Mouse (Mus musculus) kidney, embryonic 14.5 days (tissue): ENCODE measurements around the gene Exoc3l2. TPM values are rescaled to one million over a fixed set of nuclear protein-coding genes. Genes with fewer than 3 reads are reported as not detected.

Experiments
- ATAC-seq: fragments of 200-750 bp; cut with Nextera tagmentation; 2 replicates; pipeline ENCODE4 v1.8.0; 2017; ENCODE audit warnings: moderate number of reproducible peaks, mild to moderate bottlenecking, moderate TSS enrichment, moderate library complexity; ENCODE audit not compliant: low FRiP score, low TSS enrichment
- H3K27ac ChIP-seq: fragments of 300-500 bp; sonication (generic); 2 replicates; pipeline ENCODE4 v1.5.1; 2014; ENCODE audit warnings: low read depth, mild to moderate bottlenecking, low read length, moderate library complexity, mixed read lengths
- H3K27me3 ChIP-seq: fragments of 300-500 bp; sonication (generic); 2 replicates; pipeline ENCODE4 v1.6.1; 2014; ENCODE audit warnings: mild to moderate bottlenecking, low read length; ENCODE audit not compliant: control insufficient read depth, insufficient read depth
- H3K36me3 ChIP-seq: fragments of 300-500 bp; sonication (generic); 2 replicates; pipeline ENCODE4 v1.6.1; 2014; ENCODE audit warnings: low read length, mixed read lengths; ENCODE audit not compliant: control insufficient read depth, insufficient read depth
- H3K4me1 ChIP-seq: fragments of 300-500 bp; sonication (generic); 2 replicates; pipeline ENCODE4 v1.6.1; 2014; ENCODE audit warnings: low read length, mixed read lengths; ENCODE audit not compliant: control insufficient read depth, insufficient read depth
- H3K4me2 ChIP-seq: fragments of 300-500 bp; sonication (generic); replicated peaks from 2 replicates; pipeline ENCODE4 v1.6.1; 2014; ENCODE audit warnings: low read depth, mild to moderate bottlenecking, low read length
- H3K4me3 ChIP-seq: fragments of 300-500 bp; sonication (generic); 2 replicates; pipeline ENCODE4 v1.5.1; 2014; ENCODE audit warnings: mild to moderate bottlenecking, low read length
- H3K9ac ChIP-seq: fragments of 300-500 bp; sonication (generic); 2 replicates; pipeline ENCODE4 v1.6.1; 2014; ENCODE audit warnings: low read depth, mild to moderate bottlenecking, low read length, moderate library complexity
- H3K9me3 ChIP-seq: fragments of 300-500 bp; sonication (generic); 2 replicates; pipeline ENCODE4 v1.6.1; 2016; ENCODE audit warnings: low read length; ENCODE audit not compliant: control insufficient read depth
- WGBS: fragments of 180-500 bp; shearing (Covaris S2); extraction: QIAGEN DNeasy Blood & Tissue Kit; methylation state at CpG from one replicate; pipeline ENCODE4 v1.1.7; 2014; 5-methylcytosine and 5-hydroxymethylcytosine counted together
- polyA plus RNA-seq: library from polyadenylated mRNA; unstranded; fragments of >200 nt; fragmentation: Nextera tagmentation; extraction: Ambion mirVana; gene quantifications from 2 replicates; pipeline ENCODE4 v1.2.1, GENCODE M21; 2014

Exoc3l2 gene
- polyA plus RNA-seq, 1 experiment from 2014 or later: 3.5 TPM

- Histone ChIP-seq H3K4me2 (no peak overlapping the region), H3K4me3 (no peak overlapping the region), H3K4me1 (peaks cover 6% of the 10 kb centered on the region; the same call in 1 of the 2 replicates), H3K27me3 (peaks cover 27% of the 10 kb centered on the region), H3K9me3 (no peaks in the 10 kb centered on the region), H3K9ac (no peak overlapping the region), H3K36me3 (no peaks in the 10 kb centered on the region), H3K27ac (no peak overlapping the region)
- no peak for ATAC-seq
- 20% methylated on average over 23 of the region's 23 CpGs for WGBS
Observed at GRCm38 (mm10) chr7:19469404-19469803, 6.3 kb downstream of the Exoc3l2 start.

DNA sequence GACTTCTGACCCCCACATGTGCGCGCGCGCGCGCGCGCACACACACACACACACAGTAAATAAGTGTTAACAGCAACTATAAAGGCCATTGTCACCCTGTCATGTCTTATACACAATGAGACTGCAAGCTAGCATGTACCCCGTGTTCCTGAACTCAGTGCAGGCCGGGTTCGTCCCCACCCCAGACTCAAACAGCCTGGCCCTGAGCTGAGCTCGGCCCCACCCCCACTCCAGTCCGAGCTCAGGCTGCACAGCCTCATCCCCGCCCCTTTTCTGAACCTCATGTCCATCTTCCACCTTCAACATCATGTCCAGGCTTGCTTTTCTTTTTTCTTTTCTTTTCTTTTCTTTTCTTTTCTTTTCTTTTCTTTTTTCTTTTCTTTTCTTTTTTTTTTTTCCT is 7.2 kb downstream of the Exoc3l2 start:
- H3K9ac ChIP-seq: no peak overlapping the region
- no peaks in the 10 kb centered on the region for H3K36me3 ChIP-seq
- H3K4me3 ChIP-seq: no peak overlapping the region
- H3K27ac ChIP-seq: no peak overlapping the region
- no peaks in the 10 kb centered on the region for H3K4me1 ChIP-seq
- H3K4me2 ChIP-seq: no peak overlapping the region
- H3K27me3 ChIP-seq: peaks cover 27% of the 10 kb centered on the region
- H3K9me3 ChIP-seq: no peaks in the 10 kb centered on the region
- WGBS: 20% methylated on average over 14 of the region's 14 CpGs
- ATAC-seq: no peak

GRCm38 (mm10) chr7:19472403-19472802 is 9.3 kb downstream of the Exoc3l2 start:
- WGBS: 62% methylated on average over 4 of the region's 4 CpGs
- Histone ChIP-seq H3K27ac (no peak overlapping the region), H3K36me3 (no peaks in the 10 kb centered on the region), H3K4me2 (no peak overlapping the region), H3K4me3 (no peak overlapping the region), H3K4me1 (no peaks in the 10 kb centered on the region), H3K27me3 (peaks cover 27% of the 10 kb centered on the region), H3K9me3 (no peaks in the 10 kb centered on the region), H3K9ac (no peak overlapping the region)
- no peak for ATAC-seq

DNA sequence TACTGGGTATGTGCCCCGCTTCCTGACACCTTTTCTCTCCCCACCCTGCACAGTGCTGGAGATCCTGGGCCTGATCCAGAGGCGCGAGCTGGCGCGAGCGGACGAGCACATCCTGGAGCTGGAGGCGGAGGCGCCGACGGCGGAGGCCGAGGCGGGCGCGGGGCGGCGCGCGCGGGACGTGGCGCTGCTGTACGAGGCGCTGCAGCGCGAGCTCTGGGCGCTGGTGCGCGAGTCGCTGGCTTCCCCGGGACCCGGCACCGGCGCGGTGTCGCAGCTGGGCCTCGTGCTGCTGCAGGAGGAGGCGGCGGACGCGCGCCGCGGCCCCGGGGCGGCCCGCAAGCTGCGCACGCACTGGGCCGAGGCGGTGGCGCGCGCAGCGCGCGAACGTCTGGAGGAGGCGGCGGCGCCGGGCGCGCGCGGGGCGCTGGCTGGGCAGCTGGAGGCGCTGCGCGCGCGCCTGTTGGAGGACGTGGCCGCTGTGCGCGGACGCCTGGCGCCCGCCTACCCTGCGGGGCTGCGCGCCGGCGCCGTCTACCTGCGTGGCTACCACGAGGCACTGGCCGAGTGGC is 10.8 kb downstream of the Exoc3l2 start:
- ATAC-seq: peak; percentile 88
- Histone ChIP-seq H3K9ac (peak overlapping the region; percentile 72), H3K4me2 (peak overlapping the region; percentile 92), H3K9me3 (no peaks in the 10 kb centered on the region), H3K4me1 (no peaks in the 10 kb centered on the region), H3K36me3 (no peaks in the 10 kb centered on the region), H3K27me3 (peaks cover 27% of the 10 kb centered on the region), H3K4me3 (peak overlapping the region; percentile 55), H3K27ac (peak overlapping the region; percentile 55; the same call in 1 of the 2 replicates)
- WGBS: 0% methylated on average over 72 of the region's 89 CpGs

- no peak for ATAC-seq
Observed at GRCm38 (mm10) chr7:19477084-19477483, 14.0 kb downstream of the Exoc3l2 start.

DNA sequence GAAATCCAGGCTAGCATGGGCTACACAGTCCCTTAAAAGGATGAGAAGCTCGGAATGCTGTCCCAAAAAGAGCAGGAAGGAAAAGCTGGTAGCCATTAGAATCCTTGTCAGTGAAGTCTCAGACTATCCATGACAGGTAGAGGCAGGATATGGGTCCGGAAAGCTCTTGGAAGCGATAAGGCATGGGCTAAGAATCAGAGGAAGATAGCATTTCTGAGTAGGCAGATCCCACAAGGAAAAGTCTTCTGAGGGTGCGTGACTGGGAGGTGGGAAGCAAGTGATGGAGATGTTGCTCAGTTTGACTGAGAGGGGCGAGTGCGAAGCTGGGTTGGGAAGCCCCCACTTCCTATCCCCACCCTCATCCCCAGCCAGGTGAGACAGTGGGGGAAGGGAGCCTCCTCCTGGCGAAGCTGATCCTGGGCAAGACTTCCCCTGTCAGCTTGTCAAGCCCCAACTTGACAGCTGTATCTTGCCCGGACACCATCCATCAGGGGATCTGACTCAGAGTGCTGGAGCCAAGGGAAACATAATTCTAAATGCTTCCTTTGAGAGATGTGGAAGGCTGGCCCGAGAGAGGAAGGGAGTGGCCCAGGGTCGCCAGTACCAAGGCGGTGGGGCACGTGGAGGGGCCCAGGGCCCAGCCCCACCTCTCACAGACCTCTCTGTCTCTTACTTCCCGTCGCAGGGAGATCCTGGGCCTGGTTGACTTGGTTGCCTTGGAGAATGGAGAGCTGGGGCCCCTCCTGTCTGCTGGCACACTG is 14.7 kb downstream of the Exoc3l2 start:
- no peak overlapping the region for H3K4me3 ChIP-seq
- ATAC-seq: no peak
- no peaks in the 10 kb centered on the region for H3K4me1 ChIP-seq
- H3K9ac ChIP-seq: no peak overlapping the region
- no peaks in the 10 kb centered on the region for H3K9me3 ChIP-seq
- H3K27me3 ChIP-seq: peaks cover 3% of the 10 kb centered on the region; the same call in 1 of the 2 replicates
- no peak overlapping the region for H3K27ac ChIP-seq
- WGBS: 26% methylated on average over 14 of the region's 14 CpGs
- no peak overlapping the region for H3K4me2 ChIP-seq
- H3K36me3 ChIP-seq: no peaks in the 10 kb centered on the region

More at GRCm38 (mm10) chr7:19477084-19477483, 14.0 kb downstream of the Exoc3l2 start:
- H3K4me1 ChIP-seq: no peaks in the 10 kb centered on the region
- no peak overlapping the region for H3K4me2 ChIP-seq
- H3K36me3 ChIP-seq: no peaks in the 10 kb centered on the region
- no peak overlapping the region for H3K9ac ChIP-seq
- H3K9me3 ChIP-seq: no peaks in the 10 kb centered on the region
- H3K4me3 ChIP-seq: no peak overlapping the region
- WGBS: 74% methylated on average over 2 of the region's 2 CpGs
- peaks cover 10% of the 10 kb centered on the region for H3K27me3 ChIP-seq
- H3K27ac ChIP-seq: no peak overlapping the region

DNA sequence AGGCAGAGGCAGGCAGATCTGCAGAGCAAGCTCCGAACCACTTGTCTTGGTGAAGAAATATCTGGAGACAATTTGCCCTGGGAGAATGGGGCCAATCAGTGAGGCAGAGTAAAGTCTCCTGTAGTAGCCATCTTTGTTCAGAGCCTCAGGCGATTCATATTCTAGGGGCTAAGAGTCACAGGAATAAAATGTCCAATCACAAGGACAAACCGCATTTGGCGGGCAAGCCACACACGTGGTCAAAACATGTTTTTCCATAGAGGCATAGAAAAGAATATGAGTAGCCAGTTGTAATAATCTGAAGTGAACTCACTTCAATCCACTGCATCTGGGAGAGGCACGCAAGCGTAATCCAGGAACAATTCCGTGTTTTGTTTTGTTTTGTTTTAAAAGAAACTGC is 20.1 kb downstream of the Exoc3l2 start:
- H3K9ac ChIP-seq: no peak overlapping the region
- ATAC-seq: no peak
- H3K9me3 ChIP-seq: no peaks in the 10 kb centered on the region
- no peaks in the 10 kb centered on the region for H3K4me1 ChIP-seq
- peaks cover 3% of the 10 kb centered on the region; the same call in 1 of the 2 replicates for H3K27me3 ChIP-seq
- WGBS: 84% methylated on average over 8 of the region's 8 CpGs
- H3K4me3 ChIP-seq: no peak overlapping the region
- H3K27ac ChIP-seq: no peak overlapping the region
- no peak overlapping the region for H3K4me2 ChIP-seq
- H3K36me3 ChIP-seq: no peaks in the 10 kb centered on the region

DNA sequence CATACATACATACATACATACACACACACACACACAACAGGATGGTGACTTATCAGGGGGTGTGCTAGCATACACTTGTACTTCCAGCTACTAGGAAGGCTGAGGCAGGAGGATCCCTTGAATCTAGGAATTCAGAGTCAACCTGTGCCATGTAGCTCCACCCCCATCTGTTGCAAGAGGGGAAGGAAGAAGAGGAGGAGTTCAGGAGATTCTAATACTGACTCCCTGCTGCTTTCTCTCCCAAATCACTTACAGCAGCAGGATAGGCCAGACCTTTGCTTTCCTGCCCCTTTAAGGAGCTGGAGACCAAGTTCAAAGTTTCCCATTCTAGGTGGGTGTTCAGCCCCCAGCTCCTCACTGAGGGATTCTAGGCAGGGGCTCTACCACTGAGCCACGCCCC is 22.4 kb downstream of the Exoc3l2 start:
- H3K9ac ChIP-seq: no peak overlapping the region
- no peak overlapping the region for H3K27ac ChIP-seq
- peaks cover 21% of the 10 kb centered on the region for H3K27me3 ChIP-seq
- H3K36me3 ChIP-seq: no peaks in the 10 kb centered on the region
- no peaks in the 10 kb centered on the region for H3K9me3 ChIP-seq
- no peak overlapping the region for H3K4me3 ChIP-seq
- ATAC-seq: no peak
- WGBS: 100% methylated on average over 1 of the region's 1 CpGs
- no peaks in the 10 kb centered on the region for H3K4me1 ChIP-seq
- H3K4me2 ChIP-seq: no peak overlapping the region

GRCm38 (mm10) chr7:19486549-19486948 is 23.4 kb downstream of the Exoc3l2 start:
- WGBS: 92% methylated on average over 7 of the region's 7 CpGs
- H3K4me3 ChIP-seq: no peak overlapping the region
- H3K9me3 ChIP-seq: no peaks in the 10 kb centered on the region
- H3K4me1 ChIP-seq: 0 out of 2 replicates have a peak, but pooled peaks cover 2% of the 10 kb centered on the region
- no peak overlapping the region for H3K4me2 ChIP-seq
- H3K36me3 ChIP-seq: no peaks in the 10 kb centered on the region
- H3K27ac ChIP-seq: no peak overlapping the region
- H3K9ac ChIP-seq: no peak overlapping the region
- peaks cover 32% of the 10 kb centered on the region for H3K27me3 ChIP-seq
- no peak for ATAC-seq
